Mouse (Mus musculus): ENCODE results near the gene Hk1. TPM values are rescaled to one million over a fixed set of nuclear protein-coding genes. Genes with fewer than 3 reads are reported as not detected.

Gene Hk1
- total RNA-seq, 1 experiment from 2014 or later, result 26.0 TPM

GRCm38 (mm10) chr10:62220732-62221514 is 158.8 kb downstream of the Hk1 start:
- DNase-seq, result no peak

Other genes starting within 250 kb of the Hk1 start
- gene Neurog3, start 246.8 kb downstream of the Hk1 start, total RNA-seq (2021), result not detected in 2 replicates
- 2.4 and 2.9 TPM in 2 replicates for gene Fam241b, start 236.0 kb downstream of the Hk1 start, total RNA-seq (2021)
- 17.2 and 22.9 TPM in 2 replicates for gene Tspan15, start 148.7 kb downstream of the Hk1 start, total RNA-seq (2021)
- gene Tacr2, start 127.5 kb downstream of the Hk1 start, total RNA-seq (2021), result 10.1 and 15.3 TPM in 2 replicates
- not detected in 2 replicates for gene Hkdc1, start 42.6 kb upstream of the Hk1 start, total RNA-seq (2021)
- gene 4930507D05Rik, start 69.6 kb upstream of the Hk1 start, total RNA-seq (2021), result 0.41 and 0.60 TPM in 2 replicates
- 38.7 and 41.9 TPM in 2 replicates for gene Supv3l1, start 69.8 kb upstream of the Hk1 start, total RNA-seq (2021)
- 49.3 and 53.0 TPM in 2 replicates for gene Vps26a, start 106.9 kb upstream of the Hk1 start, total RNA-seq (2021)
- 41.1 and 64.5 TPM in 2 replicates for gene Srgn, start 147.5 kb upstream of the Hk1 start, total RNA-seq (2021)
- gene Kif1bp, start 198.5 kb upstream of the Hk1 start, total RNA-seq (2021), result 34.8 and 38.5 TPM in 2 replicates
- gene Ddx21, start 222.4 kb upstream of the Hk1 start, total RNA-seq (2021), result 74.2 and 78.8 TPM in 2 replicates

Measured in adrenal gland, postnatal 14 days (tissue).